Mouse (Mus musculus) inflammation-experienced regulatory T-cells (primary cell): ENCODE measurements around the gene Sst. TPM values are rescaled to one million over a fixed set of nuclear protein-coding genes. Genes with fewer than 3 reads are reported as not detected.

Experiments
- polyA plus RNA-seq, 2 experiments: library from polyadenylated mRNA; unstranded; fragments of 100-300 nt; shearing (Covaris generic); gene quantifications; one replicate each; pipeline ENCODE4 v1.2.1; 2017

The Sst gene
- polyA plus RNA-seq: under 1 TPM in 1 of 2 experiments, not detected in 1; 0.54 TPM

DNA sequence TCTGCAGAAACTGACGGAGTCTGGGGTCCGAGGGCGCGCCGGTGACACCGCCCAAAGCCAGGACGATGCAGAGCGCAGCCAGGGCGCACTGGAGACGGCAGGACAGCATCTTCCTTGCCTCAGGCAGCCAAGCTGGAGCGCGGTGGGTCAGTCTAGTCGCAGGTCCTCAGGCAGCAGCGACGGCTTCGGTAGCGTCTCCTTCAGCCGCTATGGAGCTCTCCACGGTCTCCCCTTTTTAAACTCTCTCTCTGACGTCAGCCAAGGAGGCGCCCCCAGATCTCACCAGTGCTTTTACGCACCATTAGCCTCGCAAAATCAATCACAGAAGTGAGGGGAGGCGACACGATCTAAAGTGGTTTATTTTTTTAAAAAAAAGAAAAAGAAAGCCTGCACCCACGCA lies at the start of gene Sst:
Sst (minus strand) TSS at position 323 of the 400 bp plus-strand sequence.

DNA sequence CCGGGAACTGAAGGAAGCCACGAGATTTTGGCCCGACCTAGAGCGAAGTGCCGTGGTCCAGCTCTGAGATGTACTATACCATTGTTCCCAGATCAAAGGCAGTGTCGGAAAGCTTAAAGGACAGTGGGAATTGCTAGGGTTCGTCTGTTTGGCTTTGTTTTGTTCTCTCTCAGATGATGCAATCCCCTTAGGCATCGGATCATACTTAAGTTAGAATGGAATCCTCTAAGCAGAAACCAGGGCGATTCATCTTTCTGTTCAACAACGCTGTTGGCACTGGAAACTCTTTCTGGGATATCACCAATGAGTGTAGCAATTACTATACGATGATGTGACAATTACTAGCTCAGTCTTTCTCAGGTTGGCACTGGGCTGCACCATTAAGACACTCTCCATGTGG lies 41.5 kb upstream of the Sst start, which contains the start of gene Rtp2:
Rtp2 (minus strand) TSS at position 101 of the 400 bp plus-strand sequence.

Other genes starting within 250 kb of the Sst start
- gene Rtp2, start 41.4 kb upstream of the Sst start, polyA plus RNA-seq: under 1 TPM; 0.28 to 0.88 TPM
- not detected for gene Gm37419, start 97.5 kb upstream of the Sst start, polyA plus RNA-seq
- 10 to 100 TPM; 14.0 to 21.5 TPM for gene Bcl6, start 97.9 kb upstream of the Sst start, polyA plus RNA-seq